Mouse (Mus musculus) CH12.LX (cell line): ENCODE measurements at regions not wholly inside any gene's neighbourhood (a gene's known extent, or its start where the extent isn't known, plus 50 kb on each side); places are given as distances from the start of the nearest gene placed in this dataset.
A peak's percentile ranks its signal among the peaks of the same experiment; 100 is the strongest.

Source experiments
- DNase-seq: peaks from one replicate; pipeline ENCODE4 v3.0.0-alpha.2; 2013; ENCODE audit errors: extremely low read depth
- H3K27ac ChIP-seq: 2 replicates; pipeline ENCODE4 v1.5.1; 2012; ENCODE audit warnings: low read depth, mild to moderate bottlenecking, control low read depth, moderate library complexity; ENCODE audit not compliant: insufficient read depth
- H3K27me3 ChIP-seq: replicated peaks from 2 replicates; pipeline ENCODE3; 2012; ENCODE audit warnings: inconsistent platforms
- H3K36me3 ChIP-seq, 2 experiments: replicated peaks in 1 of 2; 2 replicates each; pipeline versions ENCODE3 to v1.6.1; 2012; ENCODE audit warnings: inconsistent platforms in 1 of 2, low read length in 1 of 2, mild to moderate bottlenecking in 1 of 2, mixed read lengths in 1 of 2, moderate library complexity in 1 of 2; ENCODE audit not compliant: control insufficient read depth in 1 of 2, insufficient read depth in 1 of 2
- H3K4me1 ChIP-seq, 2 experiments: 2 replicates each; pipeline ENCODE4 v1.6.1; 2012; ENCODE audit warnings: inconsistent platforms in 1 of 2, moderate library complexity in 1 of 2; ENCODE audit not compliant: insufficient read depth in 2 of 2, control insufficient read depth in 1 of 2
- H3K4me2 ChIP-seq: 2 replicates; pipeline ENCODE4 v1.6.1; 2012; ENCODE audit warnings: low read depth, mild to moderate bottlenecking, control low read depth; ENCODE audit not compliant: poor library complexity, insufficient read depth, severe bottlenecking
- H3K4me3 ChIP-seq, 3 experiments: fragments of 150-350 bp in 1 of 3; sonication (generic) in 1 of 3; replicated peaks in 1 of 3; 2 replicates each; pipeline versions ENCODE3 to v1.5.1; 2011 to 2012; ENCODE audit warnings: low read depth in 2 of 3, low read length in 2 of 3, mild to moderate bottlenecking in 2 of 3, moderate library complexity in 2 of 3, control low read depth in 1 of 3, improper control_type of control experiment in 1 of 3, inconsistent platforms in 1 of 3, mixed read lengths in 1 of 3; ENCODE audit not compliant: poor library complexity in 1 of 3
- H3K79me2 ChIP-seq: replicated peaks from 2 replicates; pipeline ENCODE4 v1.6.1; 2012; ENCODE audit warnings: mild to moderate bottlenecking, moderate library complexity; ENCODE audit not compliant: control insufficient read depth, poor library complexity, insufficient read depth, severe bottlenecking; ENCODE audit errors: extremely low read depth
- H3K9ac ChIP-seq: 2 replicates; pipeline ENCODE4 v1.6.1; 2012; ENCODE audit warnings: low read depth, mild to moderate bottlenecking, control low read depth, moderate library complexity; ENCODE audit not compliant: insufficient read depth
- H3K9me3 ChIP-seq: replicated peaks from 2 replicates; pipeline ENCODE3; 2012; ENCODE audit warnings: low read length, inconsistent platforms, mixed read lengths
- CHD1 ChIP-seq: IDR thresholded peaks from 2 replicates; pipeline ENCODE4 v1.6.1; 2012; ENCODE audit warnings: low read depth, low read length, improper control_type of control experiment, inconsistent platforms
- CHD2 ChIP-seq: IDR thresholded peaks from 2 replicates; pipeline ENCODE4 v1.6.1; 2011; ENCODE audit warnings: low read length, improper control_type of control experiment
- CTCF ChIP-seq, 2 experiments: IDR thresholded peaks in 1 of 2; conservative IDR thresholded peaks in 1 of 2; 2 replicates each; pipeline ENCODE4 v1.5.1; 2011 to 2012; ENCODE audit warnings: low read depth in 2 of 2, low read length in 2 of 2, improper control_type of control experiment in 1 of 2, inconsistent platforms in 1 of 2, mild to moderate bottlenecking in 1 of 2, moderate library complexity in 1 of 2
- E2F4 ChIP-seq: IDR thresholded peaks from 2 replicates; pipeline ENCODE4 v1.6.1; 2011; ENCODE audit warnings: low read depth, low read length, improper control_type of control experiment; ENCODE audit not compliant: insufficient replicate concordance
- ELF1 ChIP-seq: IDR thresholded peaks from 2 replicates; pipeline ENCODE4 v1.6.1; 2014; ENCODE audit warnings: low read depth, mild to moderate bottlenecking, inconsistent platforms, low read length, improper control_type of control experiment
- EP300 ChIP-seq: IDR thresholded peaks from 2 replicates; pipeline ENCODE4 v1.6.1; 2011; ENCODE audit warnings: low read length, improper control_type of control experiment
- ETS1 ChIP-seq: conservative IDR thresholded peaks from 2 replicates; pipeline ENCODE4 v1.6.1; 2012; ENCODE audit warnings: low read depth, mild to moderate bottlenecking, inconsistent platforms, low read length, improper control_type of control experiment, moderate library complexity
- GABPA ChIP-seq: IDR thresholded peaks from 2 replicates; pipeline ENCODE4 v1.6.1; 2012; ENCODE audit warnings: low read depth, low read length, improper control_type of control experiment, inconsistent platforms; ENCODE audit not compliant: insufficient replicate concordance
- HCFC1 ChIP-seq: IDR thresholded peaks from 2 replicates; pipeline ENCODE4 v1.6.1; 2012; ENCODE audit warnings: low read depth, mild to moderate bottlenecking, inconsistent platforms, low read length, improper control_type of control experiment
- JUN ChIP-seq: IDR thresholded peaks from 2 replicates; pipeline ENCODE4 v1.6.1; 2011; ENCODE audit warnings: low read depth, mild to moderate bottlenecking, low read length, improper control_type of control experiment, moderate library complexity; ENCODE audit not compliant: insufficient read depth
- JUND ChIP-seq: conservative IDR thresholded peaks from 2 replicates; pipeline ENCODE4 v1.6.1; 2011; ENCODE audit warnings: low read depth, low read length, improper control_type of control experiment
- KAT2A ChIP-seq: IDR thresholded peaks from 2 replicates; pipeline ENCODE4 v1.6.1; 2012; ENCODE audit warnings: low read length, improper control_type of control experiment, inconsistent platforms; ENCODE audit not compliant: insufficient replicate concordance
- MAFK ChIP-seq: IDR thresholded peaks from 2 replicates; pipeline ENCODE4 v1.6.1; 2011; ENCODE audit warnings: low read length, improper control_type of control experiment; ENCODE audit not compliant: insufficient replicate concordance
- MAX ChIP-seq: IDR thresholded peaks from 2 replicates; pipeline ENCODE4 v1.6.1; 2011; ENCODE audit warnings: low read length, improper control_type of control experiment
- MAZ ChIP-seq: IDR thresholded peaks from 2 replicates; pipeline ENCODE4 v1.6.1; 2012; ENCODE audit warnings: low read depth, mild to moderate bottlenecking, inconsistent platforms, low read length, improper control_type of control experiment, moderate library complexity
- MYC ChIP-seq: IDR thresholded peaks from 2 replicates; pipeline ENCODE4 v1.6.1; 2011; ENCODE audit warnings: low read depth, mild to moderate bottlenecking, improper control_type of control experiment, low read length
- NELFE ChIP-seq: IDR thresholded peaks from 2 replicates; pipeline ENCODE4 v1.6.1; 2011; ENCODE audit warnings: low read depth, low read length, improper control_type of control experiment
- PAX5 ChIP-seq: IDR thresholded peaks from 2 replicates; pipeline ENCODE4 v1.6.1; 2012; ENCODE audit warnings: low read length, inconsistent platforms, mixed read lengths
- POLR2A ChIP-seq: IDR thresholded peaks from 2 replicates; pipeline ENCODE4 v1.6.1; 2011; ENCODE audit warnings: low read depth, mild to moderate bottlenecking, improper control_type of control experiment, low read length
- POLR2AphosphoS2 ChIP-seq: IDR thresholded peaks from 2 replicates; pipeline ENCODE4 v1.6.1; 2011; ENCODE audit warnings: low read depth, low read length, improper control_type of control experiment
- SIN3A ChIP-seq: IDR thresholded peaks from 2 replicates; pipeline ENCODE4 v1.6.1; 2012; ENCODE audit warnings: low read length, improper control_type of control experiment, inconsistent platforms
- SMC3 ChIP-seq: IDR thresholded peaks from 2 replicates; pipeline ENCODE4 v1.6.1; 2011; ENCODE audit warnings: low read depth, low read length, improper control_type of control experiment
- TBP ChIP-seq: conservative IDR thresholded peaks from 2 replicates; pipeline ENCODE4 v1.6.1; 2011; ENCODE audit warnings: low read depth, low read length, improper control_type of control experiment
- USF1 ChIP-seq: IDR thresholded peaks from 2 replicates; pipeline ENCODE4 v1.6.1; 2014; ENCODE audit warnings: low read depth, mild to moderate bottlenecking, inconsistent platforms, low read length, improper control_type of control experiment
- ZC3H11A ChIP-seq: IDR thresholded peaks from 2 replicates; pipeline ENCODE4 v1.6.1; 2012; ENCODE audit warnings: low read depth, mild to moderate bottlenecking, inconsistent platforms, low read length, improper control_type of control experiment
- ZKSCAN1 ChIP-seq: IDR thresholded peaks from 2 replicates; pipeline ENCODE4 v1.6.1; 2012; ENCODE audit warnings: low read depth, inconsistent platforms, low read length, improper control_type of control experiment, borderline replicate concordance
- ZMIZ1 ChIP-seq: IDR thresholded peaks from 2 replicates; pipeline ENCODE4 v1.6.1; 2012; ENCODE audit warnings: low read depth, mild to moderate bottlenecking, inconsistent platforms, low read length, improper control_type of control experiment
- ZNF384 ChIP-seq: IDR thresholded peaks from 2 replicates; pipeline ENCODE4 v1.6.1; 2012; ENCODE audit warnings: low read depth, low read length, improper control_type of control experiment, inconsistent platforms
- dilution Hi-C: fragments of 300-500 bp; cut with MboI; formaldehyde crosslinking; loops from 2 replicates; pipeline ENCODE4 v1.14.3; 2020; ENCODE audit warnings: low sequenced_read_pairs; ENCODE audit not compliant: extremely low pct_unique_long_range_greater_than_20kb, extremely low pct_ligation_motif_present
- in situ Hi-C: fragments of 300-500 bp; cut with MboI; formaldehyde crosslinking; loops from 3 replicates; pipeline ENCODE4 v1.14.3; 2019; ENCODE audit warnings: low sequenced_read_pairs, low pct_ligation_motif_present, low pct_unique_long_range_greater_than_20kb, mixed read lengths

GRCm38 (mm10) chr10:83957118-83957759 is 234.6 kb downstream of the 1500009L16Rik start:
- dilution Hi-C loops (no loop called here), in situ Hi-C loops (no loop called here)
- Histone ChIP-seq H3K4me1 (peaks cover 0 to 16% of the 10 kb centered on the region in 2 experiments; a peak in 1 of 4 replicates), H3K4me2 (no peak overlapping the region), H3K27ac (no peak overlapping the region), H3K79me2 (no peaks in the 10 kb centered on the region), H3K9me3 (no peaks in the 10 kb centered on the region), H3K9ac (no peak overlapping the region)
- DNase-seq = no peak
- no peak for TF ChIP-seq NELFE
- TF ChIP-seq MYC = no peak
- no peak for TF ChIP-seq HCFC1
- TF ChIP-seq ZNF384 = no peak
- TF ChIP-seq ZKSCAN1 = no peak
- TF ChIP-seq CHD1 = no peak
- no peak for TF ChIP-seq E2F4
- TF ChIP-seq EP300 = no peak
- TF ChIP-seq TBP = no peak
- TF ChIP-seq POLR2AphosphoS2 = no peak
- no peak for TF ChIP-seq MAZ
- TF ChIP-seq MAFK = no peak
- TF ChIP-seq JUND = no peak
- no peak for TF ChIP-seq KAT2A
- TF ChIP-seq ZC3H11A = no peak
- no peak for TF ChIP-seq GABPA
- TF ChIP-seq ELF1 = no peak
- TF ChIP-seq PAX5 = no peak
- no peak for TF ChIP-seq CTCF (conservative IDR thresholded peaks at IDR 0.05 in 1 of 2, IDR thresholded peaks at IDR 0.05 in 1 of 2; ENCODE audit: low read depth in 2 of 2, low read length in 2 of 2)
- TF ChIP-seq, all 38 proteins: peak for 0
- Histone ChIP-seq H3K36me3 (no peaks in the 10 kb centered on the region), H3K27me3 (no peaks in the 10 kb centered on the region), H3K4me3 (no peak overlapping the region)

- Histone ChIP-seq H3K4me3 (no peak overlapping the region), H3K4me1 (peaks cover 0 to 12% of the 10 kb centered on the region in 2 experiments; a peak in 1 of 4 replicates), H3K4me2 (no peak overlapping the region), H3K9me3 (no peaks in the 10 kb centered on the region), H3K79me2 (no peaks in the 10 kb centered on the region), H3K27ac (no peak overlapping the region), H3K27me3 (no peaks in the 10 kb centered on the region), H3K36me3 (no peaks in the 10 kb centered on the region), H3K9ac (no peak overlapping the region)
- in situ Hi-C loops (no loop called here), dilution Hi-C loops (no loop called here)
- no peak for TF ChIP-seq SMC3
- TF ChIP-seq JUND = no peak
- no peak for TF ChIP-seq SIN3A
- TF ChIP-seq ELF1 = no peak
- no peak for TF ChIP-seq POLR2A
- TF ChIP-seq JUN = no peak
- no peak for TF ChIP-seq E2F4
- no peak for TF ChIP-seq ZMIZ1
- TF ChIP-seq CHD2 = no peak
- no peak for TF ChIP-seq USF1
- no peak for TF ChIP-seq ETS1
- TF ChIP-seq MYC = no peak
- TF ChIP-seq MAX = no peak
- peak; percentile 8 for DNase-seq
Measured at GRCm38 (mm10) chr10:83958397-83958796, 235.7 kb downstream of the 1500009L16Rik start.
